Mouse (Mus musculus): ENCODE results near the gene Kcnh6. TPM values are rescaled to one million over a fixed set of nuclear protein-coding genes. Genes with fewer than 3 reads are reported as not detected.

Kcnh6 gene
- 0.80 and 1.3 TPM in 2 replicates for polyA plus RNA-seq (2015; fragmentation: Nextera tagmentation; extraction: Ambion mirVana)

- peak within 1 kb of the TSS; percentile 23; the same call in 1 of the 2 replicates for H3K4me3 ChIP-seq (replicated peaks)
- no peaks in the 10 kb centered on the region; the same call in 1 of the 2 replicates for H3K4me1 ChIP-seq
- peaks cover 8% of the 10 kb centered on the region; the same call in 1 of the 2 replicates for H3K27me3 ChIP-seq (replicated peaks)
- under 1% methylated on average over 24 of the region's 25 CpGs for WGBS
- peak within 1 kb of the TSS; percentile 71 for H3K4me2 ChIP-seq
- no peak within 1 kb of the TSS for H3K27ac ChIP-seq
- H3K36me3 ChIP-seq, result no peaks in the 10 kb centered on the region
- 0 out of 2 replicates have a peak, but pooled peaks have one; percentile 49 for ATAC-seq (ENCODE audit: insufficient read depth, low FRiP score, low read depth)
- H3K9ac ChIP-seq, result no peak within 1 kb of the TSS
- no peaks in the 10 kb centered on the region for H3K9me3 ChIP-seq
These were observed at the start of gene Kcnh6 for GRCm38 (mm10) chr11:106007821-106008220. Kcnh6 (plus strand) TSS chr11:106008124.

DNA sequence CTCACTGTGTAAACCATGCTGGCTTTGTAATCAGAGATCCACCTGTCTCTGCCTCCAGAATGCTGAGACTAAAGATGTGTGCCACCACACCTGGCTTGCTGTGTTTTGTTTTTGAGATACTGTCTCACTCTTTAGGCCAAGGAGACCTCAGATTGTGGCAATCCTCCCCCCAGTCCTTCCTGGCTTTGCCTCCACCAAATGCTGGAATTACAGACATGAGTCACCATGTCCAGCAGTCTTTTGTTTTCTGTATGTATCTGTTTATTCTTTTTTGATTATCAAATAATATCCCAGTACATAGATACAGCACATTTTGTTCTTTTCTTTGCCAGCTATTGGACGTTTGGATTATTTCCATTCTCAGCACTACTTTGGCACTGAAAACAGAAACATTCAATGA, 49.4 kb upstream of the Kcnh6 start:
- 36% methylated on average over 1 of the region's 1 CpGs for WGBS
- H3K4me1 ChIP-seq, result no peaks in the 10 kb centered on the region
- H3K4me3 ChIP-seq (replicated peaks), result no peak overlapping the region
- H3K4me2 ChIP-seq, result no peak overlapping the region
- H3K9me3 ChIP-seq, result no peaks in the 10 kb centered on the region
- no peak overlapping the region for H3K9ac ChIP-seq
- no peaks in the 10 kb centered on the region for H3K36me3 ChIP-seq
- H3K27ac ChIP-seq, result no peak overlapping the region
- ATAC-seq (ENCODE audit: insufficient read depth, low FRiP score, low read depth), result no peak
- H3K27me3 ChIP-seq (replicated peaks), result no peaks in the 10 kb centered on the region

GRCm38 (mm10) chr11:105959355-105959754, 48.6 kb upstream of the Kcnh6 start:
- H3K4me3 ChIP-seq (replicated peaks), result no peak overlapping the region
- no peaks in the 10 kb centered on the region for H3K27me3 ChIP-seq (replicated peaks)
- H3K9ac ChIP-seq, result no peak overlapping the region
- no peaks in the 10 kb centered on the region for H3K36me3 ChIP-seq
- WGBS, result 19% methylated on average over 17 of the region's 17 CpGs
- peak overlapping the region; percentile 14; the same call in 1 of the 2 replicates for H3K4me2 ChIP-seq
- ATAC-seq (ENCODE audit: insufficient read depth, low FRiP score, low read depth), result no peak
- no peak overlapping the region for H3K27ac ChIP-seq
- H3K4me1 ChIP-seq, result no peaks in the 10 kb centered on the region
- no peaks in the 10 kb centered on the region for H3K9me3 ChIP-seq

DNA sequence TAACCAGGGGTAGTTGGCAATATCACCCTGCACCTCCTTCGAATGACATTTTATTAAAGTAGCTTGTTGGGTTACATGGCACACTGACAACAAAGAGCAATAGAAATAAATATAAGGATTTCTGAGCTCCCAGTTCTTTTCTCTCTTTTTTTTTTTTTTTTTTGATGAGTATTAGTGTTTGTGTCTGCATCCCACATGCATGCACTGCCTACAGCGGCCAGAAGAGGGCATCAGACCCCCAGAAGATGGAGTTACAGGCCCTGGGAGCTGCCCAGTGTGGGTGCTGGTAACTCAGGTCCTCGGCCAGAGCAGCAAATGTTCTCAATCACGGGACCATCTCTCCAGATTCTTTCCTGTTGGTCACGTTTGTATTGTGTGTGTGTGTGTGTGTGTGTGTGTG, 43.2 kb upstream of the Kcnh6 start:
- Histone ChIP-seq H3K27me3 (replicated peaks) (peaks cover 28% of the 10 kb centered on the region), H3K36me3 (no peaks in the 10 kb centered on the region), H3K4me3 (replicated peaks) (no peak overlapping the region), H3K27ac (no peak overlapping the region), H3K4me1 (peaks cover 5% of the 10 kb centered on the region; the same call in 1 of the 2 replicates), H3K9ac (no peak overlapping the region), H3K9me3 (no peaks in the 10 kb centered on the region), H3K4me2 (no peak overlapping the region)
- no peak for ATAC-seq (ENCODE audit: insufficient read depth, low FRiP score, low read depth)
- WGBS, result 66% methylated on average over 5 of the region's 5 CpGs

- ATAC-seq (ENCODE audit: insufficient read depth, low FRiP score, low read depth), result no peak
- Histone ChIP-seq H3K36me3 (no peaks in the 10 kb centered on the region), H3K27me3 (replicated peaks) (peaks cover 31% of the 10 kb centered on the region), H3K4me1 (peaks cover 5% of the 10 kb centered on the region; the same call in 1 of the 2 replicates), H3K9me3 (no peaks in the 10 kb centered on the region), H3K4me2 (no peak overlapping the region), H3K4me3 (replicated peaks) (no peak overlapping the region), H3K9ac (no peak overlapping the region), H3K27ac (no peak overlapping the region)
- WGBS, result 69% methylated on average over 4 of the region's 4 CpGs
These were observed 41.6 kb upstream of the Kcnh6 start for GRCm38 (mm10) chr11:105966288-105966687.

DNA sequence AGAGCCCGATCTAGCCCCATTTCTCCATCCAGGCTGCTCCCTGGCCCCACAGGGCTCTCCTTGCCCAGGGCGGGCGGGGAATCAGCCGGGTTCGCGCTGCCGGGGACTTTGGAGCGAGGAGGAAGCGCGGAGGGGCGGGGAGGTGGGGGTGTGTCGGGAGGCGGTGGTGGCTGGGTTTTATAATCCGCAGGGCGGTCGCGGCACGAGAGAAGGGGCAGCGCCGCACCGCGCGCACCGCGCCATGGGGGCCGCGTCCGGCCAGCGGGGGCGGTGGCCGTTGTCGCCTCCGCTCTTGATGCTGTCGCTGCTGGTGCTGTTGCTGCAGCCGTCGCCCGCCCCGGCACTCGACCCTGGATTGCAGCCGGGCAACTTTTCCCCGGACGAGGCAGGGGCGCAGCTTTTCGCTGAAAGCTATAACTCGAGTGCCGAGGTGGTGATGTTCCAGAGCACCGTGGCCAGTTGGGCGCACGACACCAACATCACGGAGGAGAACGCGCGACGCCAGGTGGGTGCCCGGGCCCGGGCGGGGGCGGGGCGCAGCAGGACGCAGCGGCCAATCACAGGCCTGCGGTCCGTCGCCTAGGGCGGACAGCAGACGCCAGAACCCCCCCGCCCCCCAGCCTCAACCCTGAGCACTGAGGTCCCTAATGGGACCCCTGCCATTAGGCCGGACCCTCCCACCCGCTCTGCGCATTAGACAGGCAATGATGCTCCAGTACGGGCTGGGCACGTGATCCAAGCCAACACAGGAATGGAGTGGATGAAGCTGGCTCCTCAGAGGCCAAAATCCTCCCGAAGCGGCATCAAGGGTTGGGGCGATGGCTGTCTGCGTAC, 40.0 kb upstream of the Kcnh6 start, which contains the start of gene Ace:
TSS of gene Ace (plus strand) at position 205 of the 834 bp plus-strand sequence.
- Histone ChIP-seq H3K4me3 (replicated peaks) (peak within 1 kb of the TSS; percentile 56), H3K9me3 (no peaks in the 10 kb centered on the region), H3K27ac (no peak within 1 kb of the TSS), H3K27me3 (replicated peaks) (peaks cover 31% of the 10 kb centered on the region), H3K4me2 (peak within 1 kb of the TSS; percentile 99), H3K4me1 (peaks cover 5% of the 10 kb centered on the region; the same call in 1 of the 2 replicates), H3K9ac (0 out of 2 replicates have a peak within 1 kb of the TSS, but pooled peaks have one; percentile 6), H3K36me3 (no peaks in the 10 kb centered on the region)
- 0 out of 2 replicates have a peak, but pooled peaks have one; percentile 41 for ATAC-seq (ENCODE audit: insufficient read depth, low FRiP score, low read depth)
- WGBS, result under 1% methylated on average over 67 of the region's 76 CpGs

GRCm38 (mm10) chr11:105968948-105969347, 39.0 kb upstream of the Kcnh6 start:
- no peaks in the 10 kb centered on the region for H3K9me3 ChIP-seq
- no peak overlapping the region for H3K4me3 ChIP-seq (replicated peaks)
- H3K36me3 ChIP-seq, result no peaks in the 10 kb centered on the region
- 46% methylated on average over 10 of the region's 10 CpGs for whole genome bisulfite sequencing
- H3K9ac ChIP-seq, result no peak overlapping the region
- H3K27ac ChIP-seq, result no peak overlapping the region
- ATAC-seq (ENCODE audit: insufficient read depth, low FRiP score, low read depth), result no peak
- no peak overlapping the region; the same call in 1 of the 2 replicates for H3K4me2 ChIP-seq
- H3K4me1 ChIP-seq, result peaks cover 5% of the 10 kb centered on the region; the same call in 1 of the 2 replicates
- peaks cover 31% of the 10 kb centered on the region for H3K27me3 ChIP-seq (replicated peaks)

- H3K4me3 ChIP-seq (replicated peaks), result no peak overlapping the region
- no peaks in the 10 kb centered on the region for H3K9me3 ChIP-seq
- H3K9ac ChIP-seq, result no peak overlapping the region
- 45% methylated on average over 1 of the region's 1 CpGs for WGBS
- H3K27ac ChIP-seq, result no peak overlapping the region
- ATAC-seq (ENCODE audit: insufficient read depth, low FRiP score, low read depth), result no peak
- no peak overlapping the region for H3K4me2 ChIP-seq
- peaks cover 31% of the 10 kb centered on the region for H3K27me3 ChIP-seq (replicated peaks)
- H3K4me1 ChIP-seq, result peaks cover 5% of the 10 kb centered on the region; the same call in 1 of the 2 replicates
- H3K36me3 ChIP-seq, result no peaks in the 10 kb centered on the region
These were observed 38.4 kb upstream of the Kcnh6 start for GRCm38 (mm10) chr11:105969516-105969915.

DNA sequence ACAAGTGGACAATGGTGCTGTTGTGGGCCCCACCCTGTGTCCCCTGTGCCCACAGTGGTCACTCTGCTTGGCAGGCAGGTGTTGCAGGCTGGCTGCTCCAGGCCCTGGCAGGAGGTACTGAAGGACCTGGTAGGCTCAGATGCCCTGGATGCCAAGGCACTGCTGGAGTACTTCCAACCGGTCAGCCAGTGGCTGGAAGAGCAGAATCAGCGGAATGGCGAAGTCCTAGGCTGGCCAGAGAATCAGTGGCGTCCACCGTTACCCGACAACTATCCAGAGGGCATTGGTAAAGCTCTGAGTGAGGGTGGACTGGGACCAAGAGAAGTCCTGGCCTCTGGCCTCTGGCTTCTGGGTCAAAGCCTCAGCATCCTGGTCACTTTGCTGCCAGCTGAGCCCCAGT, 33.3 kb upstream of the Kcnh6 start:
- no peak overlapping the region for H3K9ac ChIP-seq
- no peaks in the 10 kb centered on the region for H3K36me3 ChIP-seq
- H3K27me3 ChIP-seq (replicated peaks), result 0 out of 2 replicates have a peak, but pooled peaks cover 3% of the 10 kb centered on the region
- no peak overlapping the region for H3K4me2 ChIP-seq
- no peak for ATAC-seq (ENCODE audit: insufficient read depth, low FRiP score, low read depth)
- 92% methylated on average over 6 of the region's 6 CpGs for WGBS
- H3K27ac ChIP-seq, result no peak overlapping the region
- no peaks in the 10 kb centered on the region for H3K4me1 ChIP-seq
- H3K4me3 ChIP-seq (replicated peaks), result no peak overlapping the region
- H3K9me3 ChIP-seq, result no peaks in the 10 kb centered on the region

DNA sequence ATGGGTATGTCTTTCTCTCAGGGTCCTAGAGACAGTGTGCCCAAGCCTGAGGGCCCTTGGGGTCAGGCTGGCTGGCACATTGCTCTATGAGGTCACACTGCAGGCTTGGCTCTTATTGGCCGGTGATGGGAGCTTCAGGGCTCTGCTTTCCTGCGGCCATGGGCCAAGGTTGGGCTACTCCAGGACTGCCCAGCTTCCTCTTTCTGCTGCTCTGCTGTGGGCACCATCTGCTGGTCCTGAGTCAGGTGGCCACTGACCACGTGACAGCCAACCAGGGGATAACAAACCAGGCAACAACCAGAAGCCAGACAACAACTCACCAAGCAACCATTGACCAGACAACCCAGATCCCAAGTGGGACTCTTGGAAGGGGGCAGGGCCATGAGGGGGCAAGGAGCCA, 32.9 kb upstream of the Kcnh6 start:
- no peaks in the 10 kb centered on the region for H3K4me1 ChIP-seq
- 0 out of 2 replicates have a peak, but pooled peaks cover 3% of the 10 kb centered on the region for H3K27me3 ChIP-seq (replicated peaks)
- H3K9me3 ChIP-seq, result no peaks in the 10 kb centered on the region
- no peak overlapping the region for H3K27ac ChIP-seq
- no peaks in the 10 kb centered on the region for H3K36me3 ChIP-seq
- ATAC-seq (ENCODE audit: insufficient read depth, low FRiP score, low read depth), result no peak
- H3K4me3 ChIP-seq (replicated peaks), result no peak overlapping the region
- H3K4me2 ChIP-seq, result no peak overlapping the region
- 67% methylated on average over 3 of the region's 3 CpGs for WGBS
- no peak overlapping the region for H3K9ac ChIP-seq

GRCm38 (mm10) chr11:105975636-105976035, 32.3 kb upstream of the Kcnh6 start:
- no peak overlapping the region for H3K27ac ChIP-seq
- H3K9ac ChIP-seq, result no peak overlapping the region
- WGBS, result 84% methylated on average over 5 of the region's 5 CpGs
- no peak overlapping the region for H3K4me3 ChIP-seq (replicated peaks)
- H3K9me3 ChIP-seq, result no peaks in the 10 kb centered on the region
- ATAC-seq (ENCODE audit: insufficient read depth, low FRiP score, low read depth), result no peak
- H3K27me3 ChIP-seq (replicated peaks), result 0 out of 2 replicates have a peak, but pooled peaks cover 3% of the 10 kb centered on the region
- H3K4me2 ChIP-seq, result no peak overlapping the region
- H3K4me1 ChIP-seq, result no peaks in the 10 kb centered on the region
- no peaks in the 10 kb centered on the region for H3K36me3 ChIP-seq

DNA sequence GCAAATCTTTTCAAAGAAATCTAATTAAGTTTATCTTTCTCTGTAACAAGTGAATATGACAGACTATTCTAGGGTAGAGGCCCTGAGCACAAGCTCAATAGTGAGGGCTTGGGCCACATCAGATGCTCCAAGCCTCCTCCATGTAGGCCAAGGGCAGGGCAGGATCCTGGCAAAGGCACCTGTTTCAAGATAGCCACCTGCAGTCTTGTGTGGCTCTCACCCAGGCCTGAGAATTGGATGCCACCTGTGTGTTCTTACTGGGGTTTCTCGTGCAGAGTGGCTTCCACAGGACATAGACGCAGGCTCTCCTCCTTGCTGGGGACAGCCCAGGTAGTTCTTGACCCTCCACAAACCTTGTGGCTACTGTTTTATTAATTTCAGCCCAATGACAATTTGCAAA, 29.7 kb upstream of the Kcnh6 start:
- Histone ChIP-seq H3K4me2 (no peak overlapping the region), H3K4me1 (no peaks in the 10 kb centered on the region), H3K27me3 (replicated peaks) (no peaks in the 10 kb centered on the region), H3K4me3 (replicated peaks) (no peak overlapping the region), H3K27ac (no peak overlapping the region), H3K9me3 (no peaks in the 10 kb centered on the region), H3K9ac (no peak overlapping the region), H3K36me3 (no peaks in the 10 kb centered on the region)
- no peak for ATAC-seq (ENCODE audit: insufficient read depth, low FRiP score, low read depth)
- WGBS, result 84% methylated on average over 2 of the region's 2 CpGs

Measured in stomach, embryonic 15.5 days (tissue).